In the genomic region with DNA sequence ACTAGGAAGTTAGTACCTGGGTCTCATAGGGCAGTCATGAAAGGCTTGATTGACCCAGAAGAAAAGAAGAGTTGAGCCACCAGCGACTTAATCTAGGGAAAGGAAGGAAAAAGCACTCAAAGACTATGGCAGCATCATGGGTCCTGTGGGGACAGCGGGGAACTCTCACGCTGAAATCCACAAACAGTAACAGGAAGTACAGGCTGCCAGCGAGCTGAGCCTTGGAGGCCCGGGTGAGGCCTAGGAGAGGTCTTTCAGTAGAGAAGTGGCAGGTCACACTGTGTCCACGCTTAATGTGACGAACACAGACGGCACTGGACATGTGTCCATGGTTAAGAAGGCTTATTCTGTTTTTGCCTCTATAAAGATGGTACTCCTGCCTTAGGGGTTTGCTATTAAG, we compare ENCODE assay signal across 17 mouse cellular contexts.
"Had no signal": no experiment of that assay in that cellular context is flagged by ENCODE, and none has a peak within 500 bp of the region (broad histone marks: within the 10 kb centered on the region; RNA-seq: fewer than 3 reads in every experiment).

No protein-coding gene starts in this region.

- H3K4me3 ChIP-seq: liver, embryonic 15.5 days; lung, embryonic 15.5 days; megakaryocyte, embryonic 14.5 days; midbrain, embryonic 13.5 days; midbrain, embryonic 15.5 days; neural tube, embryonic 12.5 days had no signal

- H3K4me2 ChIP-seq: liver, embryonic 15.5 days; lung, embryonic 15.5 days; midbrain, embryonic 11.5 days; midbrain, embryonic 13.5 days; midbrain, embryonic 15.5 days; neural tube, embryonic 12.5 days had no signal

- H3K9ac ChIP-seq: liver, embryonic 15.5 days; liver, postnatal 0 days; lung, embryonic 15.5 days; midbrain, embryonic 13.5 days; midbrain, embryonic 15.5 days; neural tube, embryonic 12.5 days had no signal

- ATAC-seq: liver, postnatal 0 days; lung, postnatal 0 days; midbrain, embryonic 13.5 days; midbrain, embryonic 15.5 days had no signal

- H3K27me3 ChIP-seq: liver, embryonic 15.5 days; lung, embryonic 15.5 days; megakaryocyte, embryonic 14.5 days; midbrain, embryonic 13.5 days; midbrain, embryonic 15.5 days; neural tube, embryonic 12.5 days had no signal

- H3K27ac ChIP-seq: liver, embryonic 15.5 days; lung, embryonic 15.5 days; macrophage; midbrain, embryonic 13.5 days; midbrain, embryonic 15.5 days; neural tube, embryonic 12.5 days had no signal

- H3K9me3 ChIP-seq: liver, embryonic 15.5 days; lung, embryonic 15.5 days; megakaryocyte, embryonic 14.5 days; midbrain, embryonic 13.5 days; midbrain, embryonic 15.5 days; neural tube, embryonic 12.5 days had no signal

- DNase-seq: liver, postnatal 0 days; lung, adult 2 months; lung, postnatal 14 days; lung, postnatal 36 days; right cerebral cortex, postnatal 14 days; spleen, adult 18-20 months; thymus, postnatal 14 days; thymus, postnatal 36 days had no signal

- H3K4me1 ChIP-seq: liver, embryonic 15.5 days; lung, embryonic 15.5 days; midbrain, embryonic 13.5 days; midbrain, embryonic 15.5 days; neural tube, embryonic 12.5 days had no signal
